Mouse (Mus musculus) brain, embryonic 14.5 days (tissue): ENCODE measurements at regions not wholly inside any gene's neighbourhood (a gene's known extent, or its start where the extent isn't known, plus 50 kb on each side); places are given as distances from the start of the nearest gene placed in this dataset.

ENCODE experiments used
- CTCF ChIP-seq: fragments of 200-500 bp; IDR thresholded peaks from 2 replicates; pipeline ENCODE4 v1.5.1; 2012; ENCODE audit warnings: inconsistent platforms, mild to moderate bottlenecking, moderate library complexity, borderline replicate concordance; ENCODE audit not compliant: insufficient read depth, insufficient read length; ENCODE audit errors: extremely low read depth
- POLR2A ChIP-seq: fragments of 200-500 bp; IDR thresholded peaks from 2 replicates; pipeline ENCODE4 v1.6.1; 2012; ENCODE audit warnings: mild to moderate bottlenecking, inconsistent platforms, borderline replicate concordance; ENCODE audit not compliant: poor library complexity, insufficient read depth, insufficient read length, severe bottlenecking; ENCODE audit errors: extremely low read depth

DNA sequence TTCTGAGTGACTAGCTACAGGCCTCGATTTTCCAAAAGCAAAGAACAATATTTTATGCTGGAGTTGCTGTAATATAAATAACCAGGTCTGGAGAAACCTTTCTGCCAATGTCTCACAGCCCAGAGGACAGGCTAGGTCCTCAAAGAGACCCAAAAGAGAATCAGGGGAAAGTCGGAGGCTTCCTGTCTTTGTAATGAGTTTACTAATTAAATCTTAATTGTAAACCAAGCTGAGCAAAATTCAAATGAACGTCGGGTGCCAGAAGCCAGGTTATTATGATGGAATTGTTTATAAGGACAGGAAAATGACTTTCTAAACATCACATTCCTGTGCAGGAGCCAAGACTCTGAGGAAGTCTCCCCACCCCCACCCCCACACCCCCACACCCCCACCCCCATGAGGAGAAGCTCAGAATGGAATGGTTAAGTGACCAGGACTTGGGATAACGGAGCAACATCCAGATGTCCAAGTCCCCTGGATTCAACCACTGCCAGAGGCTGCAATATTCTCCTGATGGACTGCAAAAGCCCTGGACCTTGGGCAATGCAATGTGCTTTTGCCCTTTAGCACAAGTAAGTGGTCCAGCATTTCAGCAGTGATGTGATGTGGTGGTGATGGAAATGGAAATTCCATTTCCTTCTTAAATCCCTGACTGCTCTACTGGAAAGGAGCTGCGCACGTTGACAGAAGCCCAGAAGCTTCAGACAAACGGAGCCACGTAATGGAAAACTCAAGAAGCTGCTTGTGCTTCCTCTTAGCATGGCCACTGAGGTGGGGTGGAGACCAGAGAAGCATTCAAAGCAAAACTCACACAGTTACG lies 333.1 kb upstream of the 4930412O13Rik start:
- TF ChIP-seq POLR2A (no peak), CTCF (no peak)
